Mouse (Mus musculus) ZHBTc4 (cell line): ENCODE measurements around the gene Etv2.

Experiments used
- DNase-seq: peaks from one replicate; pipeline ENCODE4 v3.0.0-alpha.2; 2011; ENCODE audit warnings: low read depth, low spot score

The Etv2 gene

DNA sequence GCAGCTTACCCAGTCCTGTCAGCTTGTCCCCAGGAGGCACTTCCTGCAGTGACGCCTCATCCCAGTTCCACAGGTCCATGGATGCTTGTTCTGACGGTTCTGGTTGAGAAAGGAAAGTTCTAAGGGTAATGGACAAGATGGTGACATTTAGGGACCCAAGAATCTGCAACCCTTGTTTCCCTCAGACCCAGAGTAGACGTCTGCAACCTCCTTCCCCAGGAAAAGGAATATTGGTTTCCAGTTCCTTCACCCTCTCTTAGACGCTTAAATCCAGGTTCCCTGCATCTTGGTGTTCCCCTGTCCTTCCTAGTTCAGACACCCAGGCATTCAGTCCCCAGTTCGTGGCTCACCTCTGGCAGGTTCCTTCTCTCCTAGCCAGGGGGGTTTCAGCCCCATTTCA lies at the start of gene Etv2:
Gene Etv2, minus strand, starts transcription at position 101 of the 400 bp plus-strand sequence.
- DNase-seq = no peak

DNA sequence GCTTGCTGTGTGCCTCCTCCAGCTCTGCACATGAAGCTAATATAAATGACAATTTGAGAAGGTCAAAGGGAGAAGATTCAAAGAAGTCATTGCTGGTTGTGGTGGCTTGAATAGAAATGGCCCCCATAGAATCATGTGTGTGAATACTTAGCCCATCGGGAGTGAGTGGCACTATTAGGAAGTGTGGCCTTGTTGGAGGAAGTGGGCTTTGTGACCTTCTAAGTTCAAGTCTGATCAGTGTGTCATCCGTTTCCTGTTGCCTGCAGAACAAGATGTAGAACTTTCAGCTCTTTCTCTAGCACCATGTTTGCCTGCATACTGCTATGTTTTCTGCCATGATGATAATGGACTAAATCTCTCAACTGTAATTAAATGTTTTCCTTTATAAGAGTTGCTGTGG lies 47.8 kb upstream of the Etv2 start:
- no peak for DNase-seq

DNA sequence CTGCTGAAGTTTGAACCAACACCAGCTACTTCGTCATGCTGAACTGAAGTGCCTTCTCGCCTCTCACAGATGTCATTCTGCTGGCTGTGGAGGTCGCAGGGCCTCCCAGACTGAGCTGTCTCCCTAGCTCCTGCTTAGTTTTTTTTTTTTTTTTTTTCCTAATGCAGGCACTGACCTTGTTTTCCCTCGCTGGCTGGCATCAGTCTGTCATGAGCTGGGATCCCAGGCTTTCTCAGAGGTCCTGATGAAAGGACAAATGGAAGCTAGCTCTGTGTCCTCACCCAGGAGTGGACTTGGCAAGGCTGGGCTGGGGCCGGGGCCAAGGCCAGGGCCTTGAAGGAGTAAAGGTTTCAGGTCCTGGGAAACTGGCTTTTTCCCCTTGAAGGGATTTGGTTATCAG lies 46.2 kb upstream of the Etv2 start:
- DNase-seq = no peak

DNA sequence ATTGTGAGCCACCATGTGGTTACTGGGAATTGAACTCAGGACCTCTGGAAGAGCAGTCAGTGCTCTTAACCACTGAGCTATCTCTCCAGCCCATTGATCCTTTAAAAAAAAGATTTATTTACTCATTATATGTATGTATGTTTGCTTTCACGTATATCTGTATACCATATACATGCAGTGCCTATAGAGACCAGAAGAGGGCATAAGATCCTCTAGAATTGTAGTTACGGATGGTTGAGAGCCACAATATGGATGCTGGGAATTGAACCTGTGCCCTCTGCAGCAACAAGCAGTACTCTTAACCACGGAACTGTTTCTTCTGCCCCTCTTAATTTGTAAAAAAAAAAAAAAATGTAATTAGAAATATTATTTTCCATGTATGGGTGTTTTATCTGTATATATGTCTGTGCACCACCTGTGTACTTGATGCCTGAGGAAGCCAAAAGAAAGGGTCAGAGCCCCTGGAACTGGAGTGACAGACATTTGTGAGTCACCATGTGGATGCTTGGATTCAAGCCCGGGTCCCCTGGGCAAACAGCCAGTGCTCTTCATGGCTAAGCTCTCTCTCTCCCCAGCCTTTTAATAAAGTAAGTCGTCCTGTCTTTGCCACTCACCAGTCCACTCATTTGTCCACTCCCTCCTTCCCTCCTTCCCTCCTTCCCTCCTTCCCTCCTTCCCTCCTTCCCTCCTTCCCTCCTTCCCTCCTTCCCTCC lies 42.8 kb upstream of the Etv2 start:
- no peak for DNase-seq

GRCm38 (mm10) chr7:30671480-30671879 lies 35.8 kb upstream of the Etv2 start, which contains the start of gene Pmis2:
Gene Pmis2 (minus strand): TSS chr7:30671605.
- peak; percentile 85 for DNase-seq

- DNase-seq = peak; percentile 89
Observed at GRCm38 (mm10) chr7:30669229-30669628, 33.6 kb upstream of the Etv2 start.

DNA sequence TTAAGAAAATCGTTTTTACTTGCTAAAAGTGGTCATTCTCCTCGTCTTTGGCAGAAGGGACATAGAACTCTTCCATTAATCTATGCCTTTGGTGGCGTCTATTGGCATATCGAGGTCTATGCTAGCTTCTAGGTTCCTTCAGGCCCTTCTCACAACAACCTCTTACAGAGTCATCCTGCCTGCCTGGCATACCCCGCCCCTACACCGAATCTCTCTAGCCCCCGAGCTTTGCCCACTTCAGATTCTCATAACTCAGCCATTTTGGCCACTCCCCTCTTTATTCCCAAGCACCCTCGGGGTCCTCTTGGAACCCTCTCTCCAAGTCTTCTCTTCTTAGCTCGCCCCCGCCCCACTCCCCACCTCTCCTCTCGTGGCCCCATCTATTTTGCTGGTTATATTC lies 29.7 kb upstream of the Etv2 start:
- peak; percentile 27 for DNase-seq

- DNase-seq = peak; percentile 95
Observed at GRCm38 (mm10) chr7:30664529-30665200, 29.0 kb upstream of the Etv2 start, which contains the start of gene Haus5. Gene Haus5 (minus strand): TSS chr7:30664994.

DNA sequence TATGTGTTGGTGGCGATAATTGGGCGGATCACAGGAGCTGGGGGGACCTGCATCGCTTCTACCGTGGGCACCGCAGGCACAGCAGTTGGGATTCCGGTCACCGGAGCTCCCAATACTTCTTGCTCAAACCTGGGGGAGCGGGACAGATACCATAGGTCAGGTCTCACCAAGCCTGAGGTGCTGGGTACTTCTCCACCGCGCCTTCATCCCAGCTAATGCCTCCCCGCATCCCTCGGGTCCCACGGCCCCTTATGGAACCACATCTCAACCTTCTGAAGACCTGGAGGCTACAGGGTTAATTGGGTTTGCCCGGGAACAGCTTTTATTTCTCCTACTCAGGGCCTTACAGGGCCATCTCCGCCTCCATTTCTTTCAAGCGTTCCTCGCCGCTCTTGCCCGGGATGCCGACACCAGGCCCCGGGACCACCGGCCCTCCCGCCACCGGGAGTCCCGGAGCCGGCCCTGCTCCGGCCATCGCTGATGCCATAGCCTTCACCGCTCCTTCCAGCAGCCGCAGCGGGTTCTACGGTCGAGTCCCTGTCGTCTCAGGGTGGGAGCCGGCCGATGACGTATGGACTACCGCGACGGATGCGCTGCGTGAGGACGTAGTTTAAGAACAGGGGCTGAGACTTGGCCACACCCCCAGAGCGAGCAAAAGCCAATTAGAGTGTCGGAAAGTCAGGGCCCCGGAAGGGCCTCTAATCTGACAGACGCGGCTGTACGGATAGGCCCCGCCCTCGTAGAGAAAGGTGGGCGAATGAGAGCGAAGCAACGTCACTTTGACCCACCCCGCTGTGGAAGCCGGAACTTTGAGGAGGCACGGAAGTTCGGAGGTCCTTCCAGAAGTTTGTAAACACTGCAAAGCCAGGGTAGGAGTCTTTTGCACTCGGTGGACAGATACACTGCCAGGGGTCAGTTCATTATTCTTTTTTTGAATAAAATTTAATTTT lies 14.2 kb upstream of the Etv2 start, which contains the start of gene Rbm42:
Gene Rbm42, minus strand, starts transcription at position 727 of the 950 bp plus-strand sequence.
- DNase-seq = peak; percentile 100

GRCm38 (mm10) chr7:30639083-30639482 lies 3.4 kb upstream of the Etv2 start:
- peak; percentile 54 for DNase-seq

DNA sequence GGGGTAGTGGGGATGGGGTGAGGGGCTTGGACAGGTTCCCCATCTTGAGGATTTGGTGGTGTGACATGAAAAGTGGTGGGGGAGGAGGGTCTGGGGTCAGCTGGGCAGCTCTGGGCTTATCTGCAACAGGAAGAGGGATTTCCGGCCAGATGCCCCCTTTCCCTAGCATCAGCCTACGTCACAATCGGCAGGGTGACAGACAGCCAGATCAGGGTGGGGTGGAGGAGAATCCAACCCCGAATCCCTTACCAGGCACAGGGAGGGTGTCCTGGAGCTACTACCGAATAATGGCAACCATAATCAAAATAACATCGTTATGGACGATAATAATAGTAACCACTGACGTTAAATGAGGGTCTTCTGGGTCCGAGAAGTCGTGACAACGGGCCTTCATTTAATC lies 743 bp upstream of the Etv2 start:
- DNase-seq = no peak

DNA sequence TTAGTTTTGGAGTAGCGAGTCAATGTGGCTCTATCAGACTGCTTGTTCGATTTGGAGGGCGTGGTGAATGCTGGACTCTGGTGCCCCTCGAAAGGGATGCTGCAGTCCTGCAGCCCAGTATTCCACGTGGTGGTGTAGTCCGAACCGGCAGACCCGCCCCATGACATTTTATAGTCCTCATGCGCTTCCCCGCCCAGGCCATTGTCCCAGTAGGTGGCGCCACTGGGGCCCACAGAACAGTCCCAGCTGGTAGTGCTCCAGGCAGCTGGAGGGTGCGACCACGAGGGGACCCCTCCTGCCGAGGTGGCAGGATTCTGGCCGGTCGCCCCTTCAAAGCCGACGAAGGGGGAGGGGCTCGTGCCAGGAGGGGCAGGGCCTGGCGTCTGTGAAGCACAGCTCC lies 1.0 kb downstream of the Etv2 start:
- DNase-seq = peak; percentile 93

GRCm38 (mm10) chr7:30633762-30634412 lies 1.8 kb downstream of the Etv2 start:
- peak; percentile 47 for DNase-seq

DNA sequence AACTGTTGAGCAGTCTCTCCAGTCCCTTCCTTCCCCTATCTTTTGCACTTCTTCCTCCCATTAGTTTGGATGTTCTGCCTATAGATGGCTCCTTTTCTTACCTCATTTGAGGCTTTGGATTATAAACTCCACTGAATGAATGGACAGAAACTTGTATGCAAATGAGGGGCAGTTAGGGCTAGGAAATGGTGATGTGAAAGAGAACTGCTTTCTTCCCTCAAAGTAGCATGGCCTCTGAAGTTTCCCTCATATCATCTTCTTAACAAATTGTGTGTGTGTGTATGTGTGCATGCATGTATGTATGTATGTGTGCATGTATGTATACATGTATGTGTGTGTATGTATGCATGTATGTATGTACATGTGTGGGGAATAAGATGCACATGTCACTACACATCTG lies 6.6 kb downstream of the Etv2 start:
- DNase-seq = no peak

DNA sequence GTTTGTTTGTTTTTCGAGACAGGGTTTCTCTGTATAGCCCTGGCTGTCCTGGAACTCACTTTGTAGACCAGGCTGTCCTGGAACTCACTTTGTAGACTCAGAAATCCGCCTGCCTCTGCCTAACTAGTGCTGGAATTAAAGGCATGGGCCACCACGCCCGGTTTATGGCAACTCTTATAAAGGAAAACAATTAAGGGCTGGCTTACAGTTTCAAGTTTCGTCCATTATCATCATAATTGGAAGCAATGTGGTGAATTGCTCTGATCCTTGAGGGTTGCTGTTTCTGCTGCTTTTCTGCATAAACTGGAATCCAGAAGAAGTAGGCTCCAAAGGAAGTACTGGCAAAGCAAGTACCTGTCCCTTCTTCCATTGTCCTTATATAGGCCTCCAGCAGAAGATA lies 9.0 kb downstream of the Etv2 start:
- peak; percentile 80 for DNase-seq

DNA sequence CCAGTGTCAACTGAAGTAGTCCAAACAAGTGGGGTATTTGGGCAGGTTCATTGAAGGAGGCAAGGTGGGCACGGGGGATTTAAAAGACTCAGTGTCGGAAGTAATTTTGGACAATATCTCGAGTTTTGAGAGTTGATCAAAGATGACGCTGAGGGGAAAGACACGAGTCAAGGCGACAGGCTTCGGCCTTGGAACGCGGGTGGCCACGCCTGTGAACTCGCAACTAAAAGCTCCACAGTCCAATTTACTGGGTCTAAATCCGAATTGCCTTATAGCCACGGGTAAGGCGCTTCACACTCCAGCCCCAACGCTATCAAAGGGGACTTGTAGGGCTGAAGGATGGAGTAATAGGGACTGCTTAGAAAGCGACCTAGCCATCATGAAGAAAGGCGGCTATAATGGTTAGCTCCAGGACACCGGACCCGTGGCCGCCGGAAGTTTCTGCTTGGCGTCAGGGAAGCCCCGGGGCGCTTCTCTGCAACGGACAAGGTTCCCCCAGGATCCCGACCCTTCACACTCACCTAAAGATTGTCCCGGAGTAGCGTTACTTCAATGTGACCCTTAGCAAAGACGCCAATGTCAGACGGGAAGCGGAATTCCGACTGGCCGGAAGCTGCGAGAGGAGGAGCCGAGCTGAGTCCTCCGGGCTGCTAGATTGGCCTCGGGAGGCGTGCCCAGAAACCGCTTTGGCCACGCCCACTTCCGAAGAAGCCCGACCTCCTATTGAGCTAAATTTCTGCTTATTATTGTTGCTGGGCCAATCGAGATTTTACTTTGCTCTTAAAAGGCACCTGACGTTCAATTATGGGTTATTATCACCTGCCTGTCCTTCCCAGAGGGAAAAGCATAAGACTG lies 9.9 kb downstream of the Etv2 start, which contains the start of gene Cox6b1:
Gene Cox6b1, minus strand, starts transcription at position 622 of the 855 bp plus-strand sequence.
- DNase-seq = peak; percentile 95

DNA sequence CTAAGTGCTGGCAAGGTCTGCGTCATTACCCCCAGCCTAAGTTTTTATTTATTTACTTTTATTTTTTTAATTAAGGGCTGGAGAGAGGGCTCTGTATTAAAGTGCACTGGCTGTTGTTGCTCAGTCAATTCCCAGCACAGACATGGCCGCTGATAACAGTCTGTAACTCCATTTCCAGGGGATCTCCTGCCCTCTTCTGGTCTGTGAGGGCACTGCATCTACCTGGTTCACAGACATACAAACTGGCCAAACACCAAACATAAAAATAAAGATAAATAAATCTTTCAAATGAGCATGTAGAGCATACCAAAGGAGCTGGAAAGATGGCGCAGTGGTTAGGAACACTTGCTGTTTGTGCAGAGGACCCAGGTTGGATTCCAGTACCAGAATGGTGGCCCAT lies 16.4 kb downstream of the Etv2 start:
- DNase-seq = peak; percentile 78

- DNase-seq = no peak
Observed at GRCm38 (mm10) chr7:30618658-30619057, 17.0 kb downstream of the Etv2 start.

DNA sequence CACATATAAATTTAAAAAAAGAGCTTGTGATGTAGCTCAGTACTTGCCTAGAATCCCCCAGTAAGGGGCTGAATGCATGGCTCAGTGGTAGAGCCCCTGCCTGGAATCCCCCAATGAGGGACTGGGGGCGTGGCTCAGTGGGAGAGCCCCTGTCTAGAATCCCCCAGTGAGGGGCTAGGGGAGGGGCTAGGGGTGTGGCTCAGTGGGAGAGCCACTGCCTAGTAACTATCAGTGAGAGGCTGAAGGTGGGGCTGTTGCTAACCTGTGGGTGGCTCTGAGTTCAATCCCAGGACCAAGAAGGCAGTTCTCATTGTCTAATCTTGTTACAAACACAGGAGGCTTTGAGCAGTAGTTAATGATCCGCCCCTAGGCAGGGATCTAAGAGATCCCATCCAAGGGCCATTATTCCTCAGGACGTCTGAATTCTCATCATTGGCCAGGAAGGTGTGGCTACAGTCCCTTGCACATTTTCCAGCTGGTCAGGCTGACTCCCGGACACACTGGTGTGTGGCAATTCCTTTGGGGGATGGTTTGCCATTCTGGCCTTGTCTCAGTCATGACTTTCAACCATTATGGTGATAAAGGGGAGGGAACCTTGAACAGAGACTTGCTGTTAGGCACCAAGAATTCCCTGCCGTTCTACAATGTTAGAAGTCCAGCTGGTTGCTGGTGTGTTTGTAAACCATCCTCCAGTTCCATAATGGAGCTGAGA lies 20.4 kb downstream of the Etv2 start:
- peak; percentile 90 for DNase-seq

DNA sequence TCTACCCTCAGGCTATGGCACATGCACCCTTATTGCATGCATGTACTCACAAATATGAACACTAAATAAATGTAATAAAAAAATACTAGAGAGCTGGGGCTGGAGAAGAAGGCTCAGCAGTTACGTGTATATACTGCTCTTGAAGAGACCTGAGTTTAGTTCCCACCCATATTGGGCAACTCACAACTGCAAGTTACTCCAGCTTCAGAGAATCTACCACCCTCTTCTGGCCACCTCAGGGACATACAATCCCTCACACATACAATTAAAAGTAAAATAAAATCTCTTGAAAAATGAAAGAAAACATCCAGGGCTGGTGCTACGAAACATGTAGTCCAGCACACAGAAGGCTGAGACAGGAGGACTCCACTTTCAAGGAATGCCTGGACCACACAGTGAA lies 21.2 kb downstream of the Etv2 start:
- peak; percentile 66 for DNase-seq
